Mouse (Mus musculus) liver, postnatal 0 days (tissue): ENCODE data around the gene Olfr212.

Experiments
- CTCF ChIP-seq: sonication (generic); IDR thresholded peaks from 2 replicates; pipeline ENCODE4 v1.5.1; 2016; ENCODE audit warnings: antibody characterized with exemption, low read depth
- EP300 ChIP-seq: IDR thresholded peaks from 2 replicates; pipeline ENCODE4 v1.6.1; 2016; ENCODE audit warnings: antibody characterized with exemption, low read depth, mild to moderate bottlenecking

DNA sequence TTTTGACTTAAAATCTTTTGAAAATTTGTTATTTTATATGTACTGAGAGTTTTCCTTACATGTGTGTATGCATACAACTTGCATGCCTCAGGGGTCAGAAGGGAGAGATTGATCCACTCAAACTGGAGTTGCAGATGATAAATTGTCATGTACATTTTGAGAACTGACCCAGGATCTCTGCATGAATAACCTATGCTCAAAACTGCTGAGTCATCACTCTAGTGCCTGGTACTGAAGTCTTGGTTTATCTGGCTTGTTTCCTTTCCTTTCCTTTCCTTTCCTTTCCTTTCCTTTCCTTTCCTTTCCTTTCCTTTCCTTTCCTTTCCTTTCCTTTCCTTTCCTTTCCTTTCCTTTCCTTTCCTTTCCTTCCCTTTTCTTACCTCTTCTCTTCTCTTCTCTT is 8.5 kb downstream of the Olfr212 start:
- TF ChIP-seq EP300, result no peak
- TF ChIP-seq CTCF, result no peak
